Mouse (Mus musculus) CD8-positive naive resting alpha-beta T cell, adult 57 days (primary cell): ENCODE measurements around the gene Mrgpra2a. TPM values are rescaled to one million over a fixed set of nuclear protein-coding genes. Genes with fewer than 3 reads are reported as not detected.

ENCODE experiments used
- total RNA-seq: library from RNA; stranded (reverse); gene quantifications from one replicate; pipeline ENCODE4 v1.2.4, GENCODE M21; 2023

The Mrgpra2a gene
- total RNA-seq: not detected

GRCm38 (mm10) chr7:47452015-47452414 is at the start of gene Mrgpra2a:
Gene Mrgpra2a (minus strand): TSS chr7:47452139.

Other genes starting within 250 kb of the Mrgpra2a start
- not detected for gene Mrgpra6, start 247.2 kb downstream of the Mrgpra2a start, total RNA-seq
- not detected for gene Mrgpra9, start 199.3 kb downstream of the Mrgpra2a start, total RNA-seq
- not detected for gene Mrgpra1, start 97.9 kb downstream of the Mrgpra2a start, total RNA-seq
- gene Mrgpra2b, start 76.7 kb upstream of the Mrgpra2a start, total RNA-seq: 0.70 TPM
- gene Mrgpra3, start 149.2 kb upstream of the Mrgpra2a start, total RNA-seq: not detected